Mouse (Mus musculus): ENCODE data around the gene Fam227a.

DNA sequence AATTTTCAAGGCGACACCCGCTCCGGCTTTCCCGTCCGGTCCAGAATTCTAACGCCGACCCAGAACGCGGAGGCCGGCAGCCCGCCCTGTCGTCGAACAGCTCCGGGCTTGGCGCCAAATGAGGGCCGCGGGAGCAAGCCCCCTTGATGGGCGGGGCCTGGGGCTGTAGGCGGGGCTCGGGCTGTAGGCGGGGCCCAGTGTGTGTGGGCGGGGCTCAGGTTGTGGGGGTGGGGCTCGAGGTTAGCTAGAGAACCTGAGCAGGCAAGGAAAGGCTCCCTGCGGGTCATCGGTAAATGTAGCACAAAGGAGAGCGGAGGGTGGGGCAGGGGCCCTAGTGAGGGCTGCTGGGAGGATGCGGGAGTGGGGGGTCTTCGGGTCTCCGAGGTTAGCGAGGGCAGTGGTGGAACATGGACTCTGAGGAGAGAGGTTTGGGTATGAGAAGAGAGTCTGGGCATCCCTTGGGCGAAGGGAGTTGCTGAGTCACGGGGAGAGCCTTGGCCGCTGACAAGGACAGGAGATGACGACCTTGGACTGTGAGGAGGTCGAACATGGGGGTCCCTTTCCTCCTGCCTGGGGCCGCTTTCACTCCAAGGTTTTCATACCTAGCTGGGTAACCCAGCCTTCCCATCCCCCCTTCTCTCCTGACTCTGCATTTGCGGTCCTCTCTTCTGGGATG is 53.6 kb downstream of the Fam227a start, which contains the start of gene Dmc1:
- TF ChIP-seq POLR2A (IDR thresholded peaks at IDR 0.05; ENCODE audit: low read depth, low read length) (no peak), CTCF (IDR thresholded peaks at IDR 0.05; ENCODE audit: borderline replicate concordance, insufficient read depth, low read length) (no peak)

Measured in embryonic fibroblast, embryonic 13.5 days (primary cell).